Mouse (Mus musculus) CH12.LX (cell line): Measurements from ENCODE around the gene Rph3al.
A peak's percentile ranks its signal among the peaks of the same experiment; 100 is the strongest.

ENCODE experiments used
- CTCF ChIP-seq, 2 experiments: IDR thresholded peaks in 1 of 2; conservative IDR thresholded peaks in 1 of 2; 2 replicates each; pipeline ENCODE4 v1.5.1; 2011 to 2012; ENCODE audit warnings: low read depth in 2 of 2, low read length in 2 of 2, improper control_type of control experiment in 1 of 2, inconsistent platforms in 1 of 2, mild to moderate bottlenecking in 1 of 2, moderate library complexity in 1 of 2
- EP300 ChIP-seq: IDR thresholded peaks from 2 replicates; pipeline ENCODE4 v1.6.1; 2011; ENCODE audit warnings: low read length, improper control_type of control experiment
- MAX ChIP-seq: IDR thresholded peaks from 2 replicates; pipeline ENCODE4 v1.6.1; 2011; ENCODE audit warnings: low read length, improper control_type of control experiment
- POLR2A ChIP-seq: IDR thresholded peaks from 2 replicates; pipeline ENCODE4 v1.6.1; 2011; ENCODE audit warnings: low read depth, mild to moderate bottlenecking, improper control_type of control experiment, low read length
- ZNF384 ChIP-seq: IDR thresholded peaks from 2 replicates; pipeline ENCODE4 v1.6.1; 2012; ENCODE audit warnings: low read depth, low read length, improper control_type of control experiment, inconsistent platforms

DNA sequence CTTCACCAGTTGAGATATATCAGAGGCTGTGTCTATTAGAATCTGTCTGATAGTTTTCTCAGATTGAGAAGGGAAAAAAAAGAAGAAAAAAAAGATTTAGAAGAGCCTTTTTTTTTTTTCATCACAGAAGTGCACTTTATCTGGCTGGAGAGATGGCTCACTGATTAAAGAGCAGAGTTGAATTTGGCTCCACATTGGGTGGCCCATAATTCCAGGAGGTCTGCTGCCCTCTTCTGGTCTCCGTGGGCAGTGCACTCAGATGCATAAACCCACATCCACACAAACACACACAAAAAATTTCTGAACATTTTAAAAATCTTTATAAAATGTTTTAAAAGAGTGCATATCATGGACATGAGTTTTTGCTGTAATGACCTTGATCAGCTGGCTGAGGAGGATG, 35.8 kb upstream of the Rph3al start:
- TF ChIP-seq CTCF (conservative IDR thresholded peaks at IDR 0.05 in 1 of 2, IDR thresholded peaks at IDR 0.05 in 1 of 2; ENCODE audit: low read depth in 2 of 2, low read length in 2 of 2) (peak; percentile 43 to 59; a peak in 3 of 4 replicates), EP300 (no peak), MAX (no peak), ZNF384 (no peak), POLR2A (no peak)
